Comparison of ENCODE assay signal across 9 mouse cellular contexts in the genomic region with DNA sequence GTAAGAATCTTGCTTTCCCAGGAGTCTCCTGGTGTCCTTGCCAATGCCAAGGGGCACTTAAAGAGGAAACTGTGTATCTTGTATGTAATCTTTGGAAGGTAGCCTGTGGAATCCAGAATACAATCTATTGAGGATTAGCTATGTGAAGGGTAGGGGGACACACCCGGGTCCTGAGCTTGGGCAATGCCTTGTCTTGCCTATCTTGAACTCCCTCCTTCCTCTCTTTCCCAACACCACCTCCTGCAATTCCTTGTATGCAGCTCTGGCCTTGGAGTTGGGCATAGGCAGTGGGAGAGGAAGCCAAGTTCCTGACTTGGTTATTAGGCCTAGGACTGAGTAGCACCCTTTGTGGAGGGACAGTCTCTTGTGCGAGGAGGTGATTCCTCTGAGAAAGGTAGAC. TPM values are rescaled to one million over a fixed set of nuclear protein-coding genes. Genes with fewer than 3 reads are reported as not detected.
DNase-seq lines count a peak whose midpoint lies in the region; ATAC-seq and TF ChIP-seq lines count a peak whose summit lies in the region.
"Had no signal": no experiment of that assay in that cellular context is flagged by ENCODE, and none has a peak within 500 bp of the region (broad histone marks: within the 10 kb centered on the region; RNA-seq: fewer than 3 reads in every experiment).

No protein-coding gene starts in this region.

- H3K27me3 ChIP-seq in cerebellum, adult 2 months (ENCODE audit: control insufficient read depth, insufficient read depth, low read length), result no peaks in the 10 kb centered on the region; the same call in 1 of the 2 replicates
- no peaks in the 10 kb centered on the region for H3K27me3 ChIP-seq in kidney, postnatal 0 days (ENCODE audit: insufficient read depth, low read length)
- H3K27me3 ChIP-seq in stomach, embryonic 16.5 days (ENCODE audit: control insufficient read depth, insufficient read depth, low read length), result no peaks in the 10 kb centered on the region

- no peaks in the 10 kb centered on the region for H3K36me3 ChIP-seq in kidney, postnatal 0 days (ENCODE audit: insufficient read depth, low read length)
- no peaks in the 10 kb centered on the region for H3K36me3 ChIP-seq in stomach, embryonic 16.5 days (ENCODE audit: control insufficient read depth, insufficient read depth, low read length)

- no peaks in the 10 kb centered on the region for H3K9me3 ChIP-seq in kidney, postnatal 0 days (replicated peaks; ENCODE audit: low read length)
- no peaks in the 10 kb centered on the region for H3K9me3 ChIP-seq in stomach, embryonic 16.5 days (replicated peaks; ENCODE audit: control insufficient read depth, low read length)

- no peak for TF ChIP-seq POLR2A in cerebellum, adult 2 months (IDR thresholded peaks at IDR 0.05; ENCODE audit: borderline replicate concordance, insufficient read depth, low read length)

- H3K4me3 ChIP-seq in cerebellum, adult 2 months (replicated peaks; ENCODE audit: insufficient read depth, low read depth, low read length), result peak overlapping the region; percentile 28
- H3K4me3 ChIP-seq in kidney, postnatal 0 days (replicated peaks; ENCODE audit: low read depth, low read length), result peak overlapping the region; percentile 77
- peak overlapping the region; percentile 85 for H3K4me3 ChIP-seq in stomach, embryonic 16.5 days (replicated peaks; ENCODE audit: low read length)

- WGBS in cerebellum, adult 2 months, result 43% methylated on average over 2 of the region's 2 CpGs
- WGBS in kidney, postnatal 0 days, result 61% methylated on average over 2 of the region's 2 CpGs
- WGBS in stomach, embryonic 16.5 days, result 58% methylated on average over 2 of the region's 2 CpGs

- ATAC-seq in kidney, postnatal 0 days (replicated peaks; ENCODE audit: low FRiP score, low read depth), result no peak
- ATAC-seq in stomach, embryonic 16.5 days (ENCODE audit: insufficient read depth, low FRiP score), result no peak

- H3K9ac ChIP-seq in kidney, postnatal 0 days (ENCODE audit: low read depth, low read length), result peak overlapping the region; percentile 92
- H3K9ac ChIP-seq in stomach, embryonic 16.5 days (ENCODE audit: low read length), result peak overlapping the region; percentile 98

- peak in 1 of 2 experiments; percentile 44 for DNase-seq in cerebellum, adult 2 months
- DNase-seq in cerebellum, postnatal 4 days (ENCODE audit: low spot score in 2 of 2), result no peak
- DNase-seq in ovary, adult 18-20 months (ENCODE audit: low spot score), result peak; percentile 43
- DNase-seq in ovary, postnatal 14 days (ENCODE audit: low spot score), result no peak
- DNase-seq in kidney, postnatal 0 days (ENCODE audit: low spot score), result no peak
- no peak for DNase-seq in layer of hippocampus, postnatal 14 days (ENCODE audit: low spot score in 2 of 2)
- no peak for DNase-seq in layer of hippocampus, adult 9-11 months

- TF ChIP-seq CTCF in cerebellum, adult 2 months (IDR thresholded peaks at IDR 0.05; ENCODE audit: borderline replicate concordance, insufficient read depth, low read depth, low read length), result no peak
- TF ChIP-seq CTCF in kidney, postnatal 0 days (IDR thresholded peaks at IDR 0.05; ENCODE audit: low read depth), result no peak

- peak overlapping the region; percentile 33; the same call in 1 of the 2 replicates for H3K27ac ChIP-seq in cerebellum, adult 2 months (ENCODE audit: insufficient read depth, low read length)
- H3K27ac ChIP-seq in kidney, postnatal 0 days, result peak overlapping the region; percentile 99
- peak overlapping the region; percentile 99 for H3K27ac ChIP-seq in stomach, embryonic 16.5 days (ENCODE audit: low read length)
- H3K27ac ChIP-seq: macrophage had no signal

- peak overlapping the region; percentile 79 for H3K4me2 ChIP-seq in kidney, postnatal 0 days (ENCODE audit: low read length)
- H3K4me2 ChIP-seq in stomach, embryonic 16.5 days (ENCODE audit: low read depth, low read length), result peak overlapping the region; percentile 71

- H3K4me1 ChIP-seq in cerebellum, adult 2 months (ENCODE audit: control insufficient read depth, insufficient read depth, low read length), result peaks cover 25% of the 10 kb centered on the region
- H3K4me1 ChIP-seq in kidney, postnatal 0 days (replicated peaks; ENCODE audit: insufficient read depth, low read length), result peaks cover 38% of the 10 kb centered on the region
- H3K4me1 ChIP-seq in stomach, embryonic 16.5 days (ENCODE audit: control insufficient read depth, insufficient read depth, low read length), result peaks cover 47% of the 10 kb centered on the region

RNA-seq across cellular contexts. Expression of a gene that starts 1.8 kb away (rescaled TPM):
- 8.1 and 9.3 TPM in 2 replicates for polyA plus RNA-seq in cerebellum, adult 2 months (2012; rRNA removed)
- polyA plus RNA-seq in kidney, postnatal 0 days (2015; fragmentation: Nextera tagmentation; extraction: Ambion mirVana), result 32.9 and 39.5 TPM in 2 replicates
- polyA plus RNA-seq in stomach, embryonic 16.5 days (2015; fragmentation: Nextera tagmentation; extraction: Ambion mirVana), result 79.4 and 89.8 TPM in 2 replicates
- total RNA-seq in layer of hippocampus, postnatal 14 days (2021), result 10 to 100 TPM; 10.1 to 12.2 TPM

Comparison
In these comparisons a context has a peak if more than half of its experiments do, and no peak if none do; other contexts are left out.
1. H3K27ac ChIP-seq: peak in every context shown above with its lines; median percentile 99 in kidney, postnatal 0 days; 99 in stomach, embryonic 16.5 days; 33 in cerebellum, adult 2 months.
2. H3K4me3 ChIP-seq: peak in every context shown above with its lines; median percentile 85 in stomach, embryonic 16.5 days; 77 in kidney, postnatal 0 days; 28 in cerebellum, adult 2 months.